Comparison of ENCODE assay signal across 13 mouse cellular contexts in the genomic region with DNA sequence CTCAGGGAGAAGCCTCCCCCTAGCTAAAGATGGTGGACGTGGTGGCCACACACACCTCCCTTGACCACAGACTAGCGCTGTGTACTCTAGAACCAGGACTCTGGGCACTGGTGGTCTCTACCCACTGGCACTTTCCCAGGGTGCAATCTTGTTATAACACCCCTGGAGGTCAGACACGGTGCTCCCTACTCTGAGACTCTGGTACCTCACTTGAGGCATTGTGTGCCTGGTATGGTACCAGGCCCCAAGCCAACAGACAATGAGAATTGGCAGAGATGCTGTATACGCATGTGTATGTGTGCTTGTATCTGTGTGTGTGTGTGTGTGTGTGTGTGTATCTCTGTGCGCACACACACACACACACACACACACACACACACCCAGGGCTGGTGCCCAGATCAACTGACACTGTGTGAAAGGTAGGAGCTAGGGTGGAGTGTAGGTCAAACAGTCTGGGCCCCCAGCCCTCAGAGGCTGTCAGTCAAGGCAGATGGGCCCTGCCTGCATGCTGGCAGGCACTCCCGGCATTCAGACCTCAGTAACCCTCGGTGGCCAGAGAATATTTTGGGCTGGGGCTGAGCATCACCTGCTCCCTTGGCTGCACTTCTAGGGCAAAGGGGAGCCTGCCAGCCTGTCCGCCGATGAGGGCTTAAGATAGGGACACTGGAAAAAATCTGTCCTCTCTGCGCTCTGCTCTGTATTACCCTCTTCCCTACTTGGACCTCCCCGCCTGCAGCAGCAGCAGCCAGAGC. TPM values are rescaled to one million over a fixed set of nuclear protein-coding genes. Genes with fewer than 3 reads are reported as not detected.
DNase-seq lines count a peak whose midpoint lies in the region; TF ChIP-seq lines count a peak whose summit lies in the region.
"Had no signal": no experiment of that assay in that cellular context is flagged by ENCODE, and none has a peak within 500 bp of the region (broad histone marks: within the 10 kb centered on the region; RNA-seq: fewer than 3 reads in every experiment).

No protein-coding gene starts in this region.

- no peak for TF ChIP-seq POLR2A in ES-Bruce4 (IDR thresholded peaks at IDR 0.05; ENCODE audit: insufficient read depth, low read length)

- H3K4me3 ChIP-seq in E14TG2a.4 (replicated peaks; ENCODE audit: low read length) (peak overlapping the region; percentile 66), ES-Bruce4 (ENCODE audit: low read depth, low read length) (peak overlapping the region; percentile 34)
- H3K4me3 ChIP-seq in heart, embryonic 10.5 days = no peak overlapping the region
- H3K4me3 ChIP-seq: megakaryocyte, embryonic 14.5 days had no signal

- TF ChIP-seq EP300 in ES-Bruce4 (IDR thresholded peaks at IDR 0.05; ENCODE audit: insufficient read depth, low read depth, low read length) = no peak

- no peak for TF ChIP-seq CTCF in E14TG2a.4 (conservative IDR thresholded peaks at IDR 0.05; ENCODE audit: low read length)
- no peak for TF ChIP-seq CTCF in ES-Bruce4 (IDR thresholded peaks at IDR 0.05; ENCODE audit: low read depth, low read length)

- H3K4me1 ChIP-seq in E14TG2a.4 (replicated peaks; ENCODE audit: low read depth, low read length) = peaks cover 94% of the 10 kb centered on the region
- peaks cover 16% of the 10 kb centered on the region for H3K4me1 ChIP-seq in ES-Bruce4 (ENCODE audit: control insufficient read depth, insufficient read depth, low read length)
- peaks cover 29% of the 10 kb centered on the region for H3K4me1 ChIP-seq in heart, embryonic 10.5 days

- DNase-seq in cerebellum, postnatal 10 days = peak; percentile 88 to 93
- DNase-seq in heart, embryonic 10.5 days (ENCODE audit: low spot score) = no peak
- DNase-seq in Muller cell, postnatal 12 days (ENCODE audit: inconsistent ontology term) = no peak
- no peak for DNase-seq in ovary, postnatal 36 days (ENCODE audit: low spot score)
- no peak for DNase-seq in lung, postnatal 25 days (ENCODE audit: low spot score)
- DNase-seq in left cerebral cortex, adult 8-10 months (ENCODE audit: low spot score in 2 of 2) = no peak
- DNase-seq: kidney, adult 9 months had no signal

- H3K27me3 ChIP-seq in E14TG2a.4 (ENCODE audit: insufficient read depth, low read length) (peaks cover 19% of the 10 kb centered on the region), ES-Bruce4 (ENCODE audit: control insufficient read depth, insufficient read depth, low read length, poor library complexity, severe bottlenecking) (no peaks in the 10 kb centered on the region)
- peaks cover 19% of the 10 kb centered on the region for H3K27me3 ChIP-seq in heart, embryonic 10.5 days (ENCODE audit: insufficient read depth, poor library complexity, severe bottlenecking)

- no peaks in the 10 kb centered on the region for H3K9me3 ChIP-seq in E14TG2a.4 (ENCODE audit: low read length)
- H3K9me3 ChIP-seq in ES-Bruce4 (replicated peaks; ENCODE audit: control insufficient read depth, insufficient read depth, low read length, poor library complexity, severe bottlenecking) = no peaks in the 10 kb centered on the region
- no peaks in the 10 kb centered on the region for H3K9me3 ChIP-seq in heart, embryonic 10.5 days
- H3K9me3 ChIP-seq: megakaryocyte, embryonic 14.5 days had no signal

- peak overlapping the region; percentile 20; the same call in 1 of the 2 replicates for H3K9ac ChIP-seq in ES-Bruce4 (ENCODE audit: low read depth, poor library complexity, severe bottlenecking)
- H3K9ac ChIP-seq: liver, embryonic 14.5 days had no signal

- no peak overlapping the region for H3K27ac ChIP-seq in ES-Bruce4 (ENCODE audit: insufficient read depth, low read length)
- peak overlapping the region; percentile 43 for H3K27ac ChIP-seq in heart, embryonic 10.5 days

- WGBS in heart, embryonic 10.5 days = 60% methylated on average over 11 of the region's 11 CpGs

- H3K36me3 ChIP-seq in E14TG2a.4 (ENCODE audit: insufficient read depth, low read length) (no peaks in the 10 kb centered on the region), ES-Bruce4 (ENCODE audit: control insufficient read depth, insufficient read depth, low read length, poor library complexity, severe bottlenecking) (no peaks in the 10 kb centered on the region)
- H3K36me3 ChIP-seq in heart, embryonic 10.5 days = no peaks in the 10 kb centered on the region

RNA-seq across cellular contexts. Expression of a gene that starts 9.3 kb away (rescaled TPM):
- 803 and 870 TPM in 2 replicates for polyA plus RNA-seq in ES-Bruce4 (2011; ENCODE audit: insufficient read depth, insufficient read length, low read depth, missing spikeins)
- 245 and 506 TPM in 2 replicates for polyA plus RNA-seq in heart, embryonic 10.5 days (2016; fragmentation: Nextera tagmentation; extraction: Ambion mirVana)
- total RNA-seq in left cerebral cortex, adult 8-10 months (2022) = 100 to 1,000 TPM; 131 to 144 (median 138) TPM
- total RNA-seq: neutrophil, adult 5-6 weeks had no signal

RNA-seq across cellular contexts. Expression of a gene that starts 9.4 kb away (rescaled TPM):
- not detected in 2 replicates for polyA plus RNA-seq in ES-Bruce4 (2011; ENCODE audit: insufficient read depth, insufficient read length, low read depth, missing spikeins)
- polyA plus RNA-seq in heart, embryonic 10.5 days (2016; fragmentation: Nextera tagmentation; extraction: Ambion mirVana) = 0.58 and 1.1 TPM in 2 replicates
- total RNA-seq in left cerebral cortex, adult 8-10 months (2022) = 1 to 10 TPM in 3 of 4 experiments, not detected in 1; 1.7 to 2.5 (median 2.2) TPM
- total RNA-seq: adrenal gland, postnatal 4 days; neutrophil, adult 5-6 weeks had no signal

RNA-seq across cellular contexts. Expression of a gene that starts 20.0 kb away (rescaled TPM):
- 12.9 and 15.2 TPM in 2 replicates for polyA plus RNA-seq in ES-Bruce4 (2011; ENCODE audit: insufficient read depth, insufficient read length, low read depth, missing spikeins)
- polyA plus RNA-seq in heart, embryonic 10.5 days (2016; fragmentation: Nextera tagmentation; extraction: Ambion mirVana) = 5.4 and 12.1 TPM in 2 replicates
- total RNA-seq in left cerebral cortex, adult 8-10 months (2022) = 1 to 10 TPM; 5.0 to 7.8 (median 6.5) TPM
- total RNA-seq: neutrophil, adult 5-6 weeks had no signal

Comparison
In these comparisons a context has a peak if more than half of its experiments do, and no peak if none do; other contexts are left out.
1. DNase-seq: peak in cerebellum, postnatal 10 days (2 of 2); none in heart, embryonic 10.5 days (single experiment), Muller cell, postnatal 12 days (single experiment), ovary, postnatal 36 days (single experiment), lung, postnatal 25 days (single experiment) and left cerebral cortex, adult 8-10 months (0 of 2).